Mouse (Mus musculus) frontal cortex, postnatal 25 days (tissue): Measurements from ENCODE around the gene Foxj2.

Experiments used
- DNase-seq, 2 experiments: peaks; one replicate each; pipeline ENCODE4 v3.0.0; 2022; ENCODE audit warnings: low spot score in 2 of 2

Gene Foxj2

GRCm38 (mm10) chr6:122813640-122814039 is 6.1 kb upstream of the Foxj2 start:
- DNase-seq, result no peak

GRCm38 (mm10) chr6:122820071-122820798 is 521 bp downstream of the Foxj2 start:
- no peak for DNase-seq

- DNase-seq, result no peak
These were observed 1.3 kb downstream of the Foxj2 start for GRCm38 (mm10) chr6:122820799-122821650.

GRCm38 (mm10) chr6:122821822-122822221 is 2.1 kb downstream of the Foxj2 start:
- no peak for DNase-seq

- no peak for DNase-seq
These were observed 4.4 kb downstream of the Foxj2 start for GRCm38 (mm10) chr6:122824086-122824485.

GRCm38 (mm10) chr6:122825166-122825565 is 5.5 kb downstream of the Foxj2 start:
- no peak for DNase-seq

GRCm38 (mm10) chr6:122825923-122826742 is 6.4 kb downstream of the Foxj2 start:
- peak; percentile 66 to 76 for DNase-seq

GRCm38 (mm10) chr6:122828086-122828485 is 8.4 kb downstream of the Foxj2 start:
- no peak for DNase-seq

GRCm38 (mm10) chr6:122832880-122833279 is 13.2 kb downstream of the Foxj2 start:
- no peak for DNase-seq

- no peak for DNase-seq
These were observed 14.7 kb downstream of the Foxj2 start for GRCm38 (mm10) chr6:122834365-122834764.

GRCm38 (mm10) chr6:122836974-122837373 is 17.3 kb downstream of the Foxj2 start:
- no peak for DNase-seq

GRCm38 (mm10) chr6:122837539-122837938 is 17.8 kb downstream of the Foxj2 start:
- DNase-seq, result no peak

- DNase-seq, result no peak
These were observed 24.0 kb downstream of the Foxj2 start for GRCm38 (mm10) chr6:122843759-122844158.

- no peak for DNase-seq
These were observed 33.0 kb downstream of the Foxj2 start for GRCm38 (mm10) chr6:122852696-122853095.

- DNase-seq, result no peak
These were observed 34.8 kb downstream of the Foxj2 start for GRCm38 (mm10) chr6:122854552-122854951.

- no peak for DNase-seq
These were observed 36.2 kb downstream of the Foxj2 start, which contains the start of gene C3ar1 for GRCm38 (mm10) chr6:122855955-122856354. TSS of gene C3ar1 (minus strand) at chr6:122856161.

GRCm38 (mm10) chr6:122862434-122862833 is 42.7 kb downstream of the Foxj2 start:
- no peak for DNase-seq

GRCm38 (mm10) chr6:122862871-122863270 is 43.2 kb downstream of the Foxj2 start:
- DNase-seq, result no peak

- no peak for DNase-seq
These were observed 48.2 kb downstream of the Foxj2 start for GRCm38 (mm10) chr6:122867914-122868313.

- DNase-seq, result no peak
These were observed 50.1 kb downstream of the Foxj2 start for GRCm38 (mm10) chr6:122869846-122870245.

- DNase-seq, result no peak
These were observed 53.1 kb downstream of the Foxj2 start for GRCm38 (mm10) chr6:122872800-122873199.
